Mouse (Mus musculus): ENCODE data around the gene Fam163a. TPM values are rescaled to one million over a fixed set of nuclear protein-coding genes. Genes with fewer than 3 reads are reported as not detected.

Gene Fam163a
- total and polyA plus RNA-seq, 3 experiments = 0.11 TPM; not detected in 2

DNA sequence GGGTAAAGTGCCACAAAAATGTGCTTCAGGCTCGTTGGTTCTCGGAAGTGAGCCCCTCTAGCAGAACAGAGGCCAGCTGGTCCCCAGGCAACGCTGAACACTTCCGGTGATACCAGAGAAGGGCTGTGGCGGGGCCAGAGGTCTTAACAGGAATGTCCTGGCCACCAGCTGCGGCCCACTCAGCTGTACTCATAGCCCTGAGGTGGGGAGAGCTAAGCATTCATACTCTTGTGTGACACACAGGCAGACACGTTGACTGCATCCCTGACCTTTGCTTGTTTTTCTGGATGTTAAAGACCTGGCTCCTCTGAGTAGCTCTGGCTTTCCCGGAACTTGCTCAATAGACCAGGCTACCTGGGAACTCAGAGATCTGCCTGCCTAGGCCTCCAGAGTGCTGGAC, 130.3 kb downstream of the Fam163a start:
- H3K9me3 ChIP-seq (replicated peaks) = no peaks in the 10 kb centered on the region
- H3K4me1 ChIP-seq (ENCODE audit: insufficient read depth, low read depth, low read length) = peaks cover 15% of the 10 kb centered on the region
- peaks cover 28% of the 10 kb centered on the region for H3K27me3 ChIP-seq (ENCODE audit: insufficient read depth, low read length)
- ATAC-seq (ENCODE audit: extremely low read depth, insufficient number of reproducible peaks, low FRiP score, poor library complexity, severe bottlenecking) (no peak), DNase-seq (ENCODE audit: low spot score) (no peak)
- H3K4me3 ChIP-seq (ENCODE audit: low read depth, low read length) = no peak overlapping the region
- H3K36me3 ChIP-seq (replicated peaks) = no peaks in the 10 kb centered on the region
- no peak for TF ChIP-seq GATA2 (IDR thresholded peaks at IDR 0.05; ENCODE audit: borderline replicate concordance, low read depth, low read length)
- TF ChIP-seq CTCF (IDR thresholded peaks at IDR 0.05; ENCODE audit: low read depth, low read length) = no peak
- TF ChIP-seq GATA1 (IDR thresholded peaks at IDR 0.05; ENCODE audit: borderline replicate concordance, low read length) = no peak
- no peak for TF ChIP-seq TAL1 (conservative IDR thresholded peaks at IDR 0.05; ENCODE audit: low read depth, low read length)
- TF ChIP-seq POLR2AphosphoS5 (IDR thresholded peaks at IDR 0.05; ENCODE audit: insufficient replicate concordance, low read depth, low read length) = no peak

DNA sequence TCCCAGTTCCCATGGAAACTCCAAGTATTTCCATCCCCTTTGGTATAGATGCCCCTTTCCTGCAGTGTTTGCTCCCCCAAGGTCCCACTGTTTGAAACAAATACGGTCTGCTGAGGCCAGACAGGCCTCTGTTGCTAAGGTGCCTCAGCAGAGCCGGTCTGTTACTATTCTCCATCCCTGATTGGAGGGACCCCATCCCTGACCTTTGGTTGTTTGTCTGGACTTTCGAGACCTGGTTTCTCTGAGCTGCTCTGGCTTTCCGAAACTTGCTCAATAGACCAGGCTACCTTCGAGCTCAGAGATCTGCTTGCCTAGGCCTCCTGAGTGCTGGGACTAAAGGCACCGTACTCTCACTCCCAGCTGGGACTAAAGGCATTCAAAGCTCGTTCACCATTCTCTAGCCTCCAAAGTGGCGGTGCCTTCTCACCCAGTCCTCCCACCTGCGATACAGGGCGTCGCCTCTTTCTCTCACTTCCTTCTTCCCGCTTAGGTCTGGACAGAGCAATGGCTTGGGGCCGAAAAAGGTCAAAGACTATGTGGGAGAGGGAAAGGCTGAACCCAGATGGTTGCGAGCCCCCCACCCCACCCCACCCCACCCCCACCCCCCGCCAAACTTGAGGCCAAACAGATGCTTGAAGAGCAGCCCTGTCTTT, 131.5 kb downstream of the Fam163a start:
- no peaks in the 10 kb centered on the region for H3K9me3 ChIP-seq (replicated peaks)
- no peak for TF ChIP-seq CTCF (IDR thresholded peaks at IDR 0.05; ENCODE audit: low read depth, low read length)
- TF ChIP-seq GATA2 (IDR thresholded peaks at IDR 0.05; ENCODE audit: borderline replicate concordance, low read depth, low read length) = no peak
- TF ChIP-seq TAL1 (conservative IDR thresholded peaks at IDR 0.05; ENCODE audit: low read depth, low read length) = no peak
- no peak for TF ChIP-seq POLR2AphosphoS5 (IDR thresholded peaks at IDR 0.05; ENCODE audit: insufficient replicate concordance, low read depth, low read length)
- TF ChIP-seq GATA1 (IDR thresholded peaks at IDR 0.05; ENCODE audit: borderline replicate concordance, low read length) = no peak
- peaks cover 18% of the 10 kb centered on the region for H3K27me3 ChIP-seq (ENCODE audit: insufficient read depth, low read length)
- H3K4me1 ChIP-seq (ENCODE audit: insufficient read depth, low read depth, low read length) = peaks cover 15% of the 10 kb centered on the region
- peaks cover 10% of the 10 kb centered on the region for H3K36me3 ChIP-seq (replicated peaks)
- H3K4me3 ChIP-seq (ENCODE audit: low read depth, low read length) = no peak overlapping the region
- no peak for DNase-seq (ENCODE audit: low spot score)
- no peak for ATAC-seq (ENCODE audit: extremely low read depth, insufficient number of reproducible peaks, low FRiP score, poor library complexity, severe bottlenecking)

DNA sequence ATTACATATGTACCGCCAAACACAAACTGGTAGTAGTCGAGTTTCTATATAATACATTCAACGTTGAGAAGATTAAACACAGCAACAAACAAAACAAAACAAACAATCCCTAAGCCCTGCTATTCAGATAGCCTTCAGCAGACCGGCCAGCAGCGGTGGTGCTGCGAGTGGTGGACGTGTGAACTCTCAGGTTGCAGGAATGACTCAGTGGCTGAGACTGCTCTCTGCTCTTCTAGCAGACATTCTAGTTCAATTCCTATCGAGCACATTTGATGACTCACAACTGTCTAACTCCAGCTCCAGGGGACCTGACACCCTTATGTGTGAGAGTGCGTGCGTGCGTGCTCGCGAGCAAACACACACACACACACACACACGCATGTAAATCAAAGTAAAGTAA, 134.7 kb downstream of the Fam163a start:
- no peak overlapping the region for H3K4me3 ChIP-seq (ENCODE audit: low read depth, low read length)
- H3K36me3 ChIP-seq (replicated peaks) = peaks cover 36% of the 10 kb centered on the region
- H3K27me3 ChIP-seq (ENCODE audit: insufficient read depth, low read length) = peaks cover 6% of the 10 kb centered on the region
- DNase-seq (ENCODE audit: low spot score) (no peak), ATAC-seq (ENCODE audit: extremely low read depth, insufficient number of reproducible peaks, low FRiP score, poor library complexity, severe bottlenecking) (no peak)
- H3K9me3 ChIP-seq (replicated peaks) = no peaks in the 10 kb centered on the region
- TF ChIP-seq GATA1 (IDR thresholded peaks at IDR 0.05; ENCODE audit: borderline replicate concordance, low read length) (no peak), CTCF (IDR thresholded peaks at IDR 0.05; ENCODE audit: low read depth, low read length) (no peak), TAL1 (conservative IDR thresholded peaks at IDR 0.05; ENCODE audit: low read depth, low read length) (no peak), GATA2 (IDR thresholded peaks at IDR 0.05; ENCODE audit: borderline replicate concordance, low read depth, low read length) (no peak), POLR2AphosphoS5 (IDR thresholded peaks at IDR 0.05; ENCODE audit: insufficient replicate concordance, low read depth, low read length) (no peak)
- peaks cover 7% of the 10 kb centered on the region for H3K4me1 ChIP-seq (ENCODE audit: insufficient read depth, low read depth, low read length)

DNA sequence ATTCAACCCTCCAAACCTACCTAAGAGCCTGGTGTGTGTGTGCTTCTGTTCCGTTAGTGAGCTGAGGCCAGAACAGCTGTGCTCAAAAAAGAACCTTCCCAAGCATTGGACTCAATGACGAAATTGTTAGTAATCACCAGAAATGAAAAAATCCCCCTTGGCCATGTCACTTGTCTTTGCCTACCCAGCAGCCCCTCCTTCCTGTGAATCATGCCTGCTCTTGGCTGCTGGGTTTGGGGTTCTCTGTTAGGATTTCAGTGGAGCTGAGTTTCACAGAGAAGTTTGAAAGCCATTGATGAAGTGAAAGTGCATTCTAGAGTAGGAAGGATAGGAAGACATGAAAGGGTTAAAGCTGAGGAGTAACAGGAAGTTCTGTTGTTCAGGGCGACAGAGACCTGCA, 138.7 kb downstream of the Fam163a start:
- Histone ChIP-seq H3K4me3 (ENCODE audit: low read depth, low read length) (no peak overlapping the region), H3K27me3 (ENCODE audit: insufficient read depth, low read length) (no peaks in the 10 kb centered on the region), H3K36me3 (replicated peaks) (peaks cover 72% of the 10 kb centered on the region), H3K4me1 (ENCODE audit: insufficient read depth, low read depth, low read length) (peaks cover 2% of the 10 kb centered on the region; the same call in 1 of the 2 replicates), H3K9me3 (replicated peaks) (no peaks in the 10 kb centered on the region)
- DNase-seq (ENCODE audit: low spot score) = no peak
- TF ChIP-seq POLR2AphosphoS5 (IDR thresholded peaks at IDR 0.05; ENCODE audit: insufficient replicate concordance, low read depth, low read length) = no peak
- TF ChIP-seq GATA1 (IDR thresholded peaks at IDR 0.05; ENCODE audit: borderline replicate concordance, low read length) = no peak
- TF ChIP-seq CTCF (IDR thresholded peaks at IDR 0.05; ENCODE audit: low read depth, low read length) = no peak
- TF ChIP-seq GATA2 (IDR thresholded peaks at IDR 0.05; ENCODE audit: borderline replicate concordance, low read depth, low read length) = no peak
- no peak for TF ChIP-seq TAL1 (conservative IDR thresholded peaks at IDR 0.05; ENCODE audit: low read depth, low read length)
- ATAC-seq (ENCODE audit: extremely low read depth, insufficient number of reproducible peaks, low FRiP score, poor library complexity, severe bottlenecking) = no peak

DNA sequence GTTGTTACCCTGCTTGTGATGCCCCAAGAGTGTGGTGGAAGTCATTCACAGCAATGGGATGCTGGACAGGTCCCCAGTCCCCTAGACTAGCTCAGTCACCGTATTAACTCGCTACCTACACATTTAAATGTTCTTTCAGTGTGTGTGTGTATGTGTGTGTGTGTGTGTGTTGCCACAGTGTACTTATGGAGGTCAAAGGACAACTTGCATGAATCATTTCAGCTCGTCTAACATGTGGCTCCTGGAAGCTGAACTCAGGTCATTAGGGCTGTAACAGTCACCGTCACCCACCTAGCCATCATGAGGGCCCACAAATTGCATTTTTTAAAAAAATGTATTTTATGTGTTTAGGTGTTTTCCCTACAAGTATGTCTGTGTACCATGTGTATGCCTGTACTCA, 142.6 kb downstream of the Fam163a start:
- Histone ChIP-seq H3K27me3 (ENCODE audit: insufficient read depth, low read length) (no peaks in the 10 kb centered on the region), H3K4me3 (ENCODE audit: low read depth, low read length) (no peak overlapping the region), H3K9me3 (replicated peaks) (no peaks in the 10 kb centered on the region), H3K4me1 (ENCODE audit: insufficient read depth, low read depth, low read length) (peaks cover 10% of the 10 kb centered on the region; the same call in 1 of the 2 replicates), H3K36me3 (replicated peaks) (peaks cover 87% of the 10 kb centered on the region)
- no peak for ATAC-seq (ENCODE audit: extremely low read depth, insufficient number of reproducible peaks, low FRiP score, poor library complexity, severe bottlenecking)
- TF ChIP-seq GATA1 (IDR thresholded peaks at IDR 0.05; ENCODE audit: borderline replicate concordance, low read length) (no peak), GATA2 (IDR thresholded peaks at IDR 0.05; ENCODE audit: borderline replicate concordance, low read depth, low read length) (no peak), POLR2AphosphoS5 (IDR thresholded peaks at IDR 0.05; ENCODE audit: insufficient replicate concordance, low read depth, low read length) (no peak), CTCF (IDR thresholded peaks at IDR 0.05; ENCODE audit: low read depth, low read length) (no peak), TAL1 (conservative IDR thresholded peaks at IDR 0.05; ENCODE audit: low read depth, low read length) (no peak)
- DNase-seq (ENCODE audit: low spot score) = no peak

DNA sequence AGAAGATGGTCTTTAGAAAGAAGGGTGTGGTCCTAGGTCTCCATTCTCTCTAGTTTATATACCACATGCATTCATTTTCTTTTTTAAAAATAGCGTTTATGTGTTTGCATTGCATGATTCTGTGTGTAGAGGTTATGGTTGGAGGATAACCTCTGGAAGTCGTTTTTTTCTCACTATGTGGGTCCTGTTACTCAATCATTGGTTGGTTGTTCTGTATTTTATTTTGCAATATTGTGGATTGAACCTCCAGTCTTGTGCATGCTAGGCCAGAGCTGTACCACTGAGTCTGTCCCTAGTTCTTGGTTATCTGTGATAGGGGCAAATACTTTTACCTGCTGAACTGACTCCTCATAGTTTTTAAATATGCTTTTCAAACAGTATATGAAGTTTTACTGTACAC, 146.6 kb downstream of the Fam163a start:
- Histone ChIP-seq H3K4me1 (ENCODE audit: insufficient read depth, low read depth, low read length) (peaks cover 13% of the 10 kb centered on the region; the same call in 1 of the 2 replicates), H3K4me3 (ENCODE audit: low read depth, low read length) (no peak overlapping the region), H3K9me3 (replicated peaks) (no peaks in the 10 kb centered on the region), H3K36me3 (replicated peaks) (peaks cover 87% of the 10 kb centered on the region), H3K27me3 (ENCODE audit: insufficient read depth, low read length) (no peaks in the 10 kb centered on the region)
- ATAC-seq (ENCODE audit: extremely low read depth, insufficient number of reproducible peaks, low FRiP score, poor library complexity, severe bottlenecking) = no peak
- TF ChIP-seq CTCF (IDR thresholded peaks at IDR 0.05; ENCODE audit: low read depth, low read length) (no peak), GATA2 (IDR thresholded peaks at IDR 0.05; ENCODE audit: borderline replicate concordance, low read depth, low read length) (no peak), POLR2AphosphoS5 (IDR thresholded peaks at IDR 0.05; ENCODE audit: insufficient replicate concordance, low read depth, low read length) (no peak), GATA1 (IDR thresholded peaks at IDR 0.05; ENCODE audit: borderline replicate concordance, low read length) (no peak), TAL1 (conservative IDR thresholded peaks at IDR 0.05; ENCODE audit: low read depth, low read length) (no peak)
- DNase-seq (ENCODE audit: low spot score) = no peak
